Mouse (Mus musculus) ES-E14 (cell line): ENCODE data around the gene Rab13.

ENCODE experiments used
- HCFC1 ChIP-seq: IDR thresholded peaks from 2 replicates; pipeline ENCODE4 v1.6.1; 2012; ENCODE audit warnings: low read length, inconsistent platforms, borderline replicate concordance; ENCODE audit not compliant: insufficient read depth
- MAFK ChIP-seq: IDR thresholded peaks from 2 replicates; pipeline ENCODE4 v1.6.1; 2014; ENCODE audit warnings: mild to moderate bottlenecking, low read depth, low read length, inconsistent platforms; ENCODE audit not compliant: insufficient read depth
- ZC3H11A ChIP-seq: IDR thresholded peaks from 2 replicates; pipeline ENCODE4 v1.6.1; 2012; ENCODE audit warnings: low read depth, mild to moderate bottlenecking, inconsistent platforms, low read length, borderline replicate concordance
- ZNF384 ChIP-seq: IDR thresholded peaks from 2 replicates; pipeline ENCODE4 v1.6.1; 2012; ENCODE audit warnings: low read depth, low read length, inconsistent platforms

DNA sequence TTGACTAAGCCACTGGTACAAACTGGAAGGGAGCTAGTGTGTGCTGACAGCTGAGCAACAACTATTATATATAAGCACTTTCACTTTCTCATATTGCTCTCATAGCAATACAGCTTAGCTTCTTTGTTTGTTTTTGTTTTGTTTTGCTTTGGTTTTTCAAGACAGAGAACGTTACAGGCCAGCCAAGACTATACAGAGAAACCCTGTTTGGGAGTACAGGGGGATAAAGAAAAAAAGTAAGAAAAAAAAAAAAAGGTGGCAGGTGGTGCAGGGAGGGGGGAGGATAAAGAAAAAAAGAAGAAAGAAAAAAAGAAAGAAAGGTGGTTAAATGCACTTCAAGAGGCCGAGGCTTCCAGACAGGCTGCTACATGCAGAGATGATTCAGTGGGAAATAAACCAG lies 31.9 kb downstream of the Rab13 start:
- TF ChIP-seq HCFC1: no peak
- no peak for TF ChIP-seq MAFK
- TF ChIP-seq ZNF384: no peak
- TF ChIP-seq ZC3H11A: no peak
